Mouse (Mus musculus): ENCODE measurements around the gene Dgkd. TPM values are rescaled to one million over a fixed set of nuclear protein-coding genes. Genes with fewer than 3 reads are reported as not detected.

Gene Dgkd
- polyA plus RNA-seq, 1 experiment from 2014 or later, result 57.7 TPM

GRCm38 (mm10) chr1:87935095-87935494 lies 82.0 kb downstream of the Dgkd start:
- no peaks in the 10 kb centered on the region for H3K27me3 ChIP-seq (replicated peaks; ENCODE audit: control insufficient read depth, insufficient read depth, low read length)
- H3K36me3 ChIP-seq (ENCODE audit: control insufficient read depth, insufficient read depth), result peaks cover 12% of the 10 kb centered on the region; the same call in 1 of the 2 replicates
- no peaks in the 10 kb centered on the region for H3K4me1 ChIP-seq (replicated peaks; ENCODE audit: control insufficient read depth, insufficient read depth, low read length)
- no peak overlapping the region for H3K4me2 ChIP-seq (ENCODE audit: low read length)
- no peaks in the 10 kb centered on the region for H3K9me3 ChIP-seq (ENCODE audit: control insufficient read depth, low read length)
- no peak overlapping the region for H3K4me3 ChIP-seq (replicated peaks; ENCODE audit: low read length)
- no peak for ATAC-seq
- no peak overlapping the region for H3K27ac ChIP-seq (ENCODE audit: low read length)
- no peak overlapping the region for H3K9ac ChIP-seq (replicated peaks; ENCODE audit: low read depth, low read length)
- WGBS, result 89% methylated on average over 9 of the region's 9 CpGs

GRCm38 (mm10) chr1:87935546-87935945 lies 82.5 kb downstream of the Dgkd start:
- no peak overlapping the region for H3K4me3 ChIP-seq (replicated peaks; ENCODE audit: low read length)
- H3K9me3 ChIP-seq (ENCODE audit: control insufficient read depth, low read length), result no peaks in the 10 kb centered on the region
- no peak for ATAC-seq
- WGBS, result 95% methylated on average over 2 of the region's 2 CpGs
- no peak overlapping the region for H3K4me2 ChIP-seq (ENCODE audit: low read length)
- no peak overlapping the region for H3K9ac ChIP-seq (replicated peaks; ENCODE audit: low read depth, low read length)
- H3K4me1 ChIP-seq (replicated peaks; ENCODE audit: control insufficient read depth, insufficient read depth, low read length), result no peaks in the 10 kb centered on the region
- peaks cover 12% of the 10 kb centered on the region; the same call in 1 of the 2 replicates for H3K36me3 ChIP-seq (ENCODE audit: control insufficient read depth, insufficient read depth)
- H3K27me3 ChIP-seq (replicated peaks; ENCODE audit: control insufficient read depth, insufficient read depth, low read length), result no peaks in the 10 kb centered on the region
- no peak overlapping the region for H3K27ac ChIP-seq (ENCODE audit: low read length)

DNA sequence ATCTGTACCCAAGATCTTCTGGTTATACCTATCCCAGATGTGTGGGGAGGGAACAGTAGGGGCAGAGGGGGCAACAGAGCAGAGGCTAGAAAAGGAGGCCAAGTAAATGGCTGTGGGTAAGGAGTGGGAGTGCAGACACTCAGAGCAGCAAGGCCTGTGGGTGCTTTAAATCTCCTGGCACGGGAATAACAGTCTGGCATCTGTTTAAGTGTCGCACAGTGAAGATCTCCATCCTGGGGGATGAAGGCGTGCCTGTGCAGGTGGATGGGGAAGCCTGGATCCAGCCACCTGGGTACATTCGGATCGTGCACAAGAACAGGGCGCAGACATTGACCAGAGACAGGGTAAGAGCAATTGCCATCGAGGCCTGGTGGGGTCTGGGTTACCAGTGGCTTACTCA lies 83.0 kb downstream of the Dgkd start:
- no peaks in the 10 kb centered on the region for H3K27me3 ChIP-seq (replicated peaks; ENCODE audit: control insufficient read depth, insufficient read depth, low read length)
- no peak overlapping the region for H3K27ac ChIP-seq (ENCODE audit: low read length)
- WGBS, result 93% methylated on average over 7 of the region's 7 CpGs
- peaks cover 12% of the 10 kb centered on the region; the same call in 1 of the 2 replicates for H3K36me3 ChIP-seq (ENCODE audit: control insufficient read depth, insufficient read depth)
- no peak overlapping the region for H3K9ac ChIP-seq (replicated peaks; ENCODE audit: low read depth, low read length)
- no peaks in the 10 kb centered on the region for H3K4me1 ChIP-seq (replicated peaks; ENCODE audit: control insufficient read depth, insufficient read depth, low read length)
- no peak for ATAC-seq
- H3K4me2 ChIP-seq (ENCODE audit: low read length), result no peak overlapping the region
- H3K9me3 ChIP-seq (ENCODE audit: control insufficient read depth, low read length), result no peaks in the 10 kb centered on the region
- no peak overlapping the region for H3K4me3 ChIP-seq (replicated peaks; ENCODE audit: low read length)

- Histone ChIP-seq H3K9me3 (ENCODE audit: control insufficient read depth, low read length) (no peaks in the 10 kb centered on the region), H3K4me3 (replicated peaks; ENCODE audit: low read length) (no peak overlapping the region), H3K4me1 (replicated peaks; ENCODE audit: control insufficient read depth, insufficient read depth, low read length) (no peaks in the 10 kb centered on the region), H3K27ac (ENCODE audit: low read length) (no peak overlapping the region), H3K4me2 (ENCODE audit: low read length) (no peak overlapping the region), H3K36me3 (ENCODE audit: control insufficient read depth, insufficient read depth) (peaks cover 16% of the 10 kb centered on the region), H3K9ac (replicated peaks; ENCODE audit: low read depth, low read length) (no peak overlapping the region), H3K27me3 (replicated peaks; ENCODE audit: control insufficient read depth, insufficient read depth, low read length) (no peaks in the 10 kb centered on the region)
- ATAC-seq, result no peak
- 53% methylated on average over 2 of the region's 2 CpGs for WGBS
Measured at GRCm38 (mm10) chr1:87936516-87936915, 83.4 kb downstream of the Dgkd start.

- Histone ChIP-seq H3K4me1 (replicated peaks; ENCODE audit: control insufficient read depth, insufficient read depth, low read length) (no peaks in the 10 kb centered on the region), H3K27me3 (replicated peaks; ENCODE audit: control insufficient read depth, insufficient read depth, low read length) (no peaks in the 10 kb centered on the region), H3K9me3 (ENCODE audit: control insufficient read depth, low read length) (no peaks in the 10 kb centered on the region), H3K27ac (ENCODE audit: low read length) (no peak overlapping the region), H3K4me2 (ENCODE audit: low read length) (no peak overlapping the region), H3K9ac (replicated peaks; ENCODE audit: low read depth, low read length) (no peak overlapping the region), H3K4me3 (replicated peaks; ENCODE audit: low read length) (no peak overlapping the region), H3K36me3 (ENCODE audit: control insufficient read depth, insufficient read depth) (peaks cover 34% of the 10 kb centered on the region)
- WGBS, result 90% methylated on average over 1 of the region's 1 CpGs
- no peak for ATAC-seq
Measured at GRCm38 (mm10) chr1:87941765-87942164, 88.7 kb downstream of the Dgkd start.

DNA sequence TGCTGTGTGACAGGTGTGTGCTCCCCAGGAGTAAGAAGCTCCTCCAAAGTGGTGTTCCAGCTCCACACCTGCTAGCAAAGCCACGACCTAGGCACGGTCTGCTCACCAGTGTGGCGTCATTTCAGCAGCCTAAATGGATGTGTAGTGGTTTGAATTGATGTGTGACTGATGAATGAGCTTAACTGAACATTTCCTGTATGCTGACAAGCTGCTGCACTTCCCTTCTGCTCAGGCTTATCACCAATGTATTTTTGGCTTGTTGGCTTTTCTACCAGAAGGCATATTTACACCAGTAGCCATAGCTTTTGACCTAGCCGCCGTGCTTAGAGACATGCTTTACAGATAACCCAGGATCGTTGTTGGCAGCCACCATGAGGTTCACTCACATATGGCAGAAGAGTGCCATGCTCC lies 94.6 kb downstream of the Dgkd start:
- H3K9me3 ChIP-seq (ENCODE audit: control insufficient read depth, low read length), result no peaks in the 10 kb centered on the region
- no peaks in the 10 kb centered on the region for H3K27me3 ChIP-seq (replicated peaks; ENCODE audit: control insufficient read depth, insufficient read depth, low read length)
- WGBS, result 92% methylated on average over 6 of the region's 6 CpGs
- peaks cover 51% of the 10 kb centered on the region for H3K36me3 ChIP-seq (ENCODE audit: control insufficient read depth, insufficient read depth)
- H3K4me3 ChIP-seq (replicated peaks; ENCODE audit: low read length), result no peak overlapping the region
- ATAC-seq, result no peak
- H3K4me2 ChIP-seq (ENCODE audit: low read length), result no peak overlapping the region
- no peaks in the 10 kb centered on the region for H3K4me1 ChIP-seq (replicated peaks; ENCODE audit: control insufficient read depth, insufficient read depth, low read length)
- H3K27ac ChIP-seq (ENCODE audit: low read length), result no peak overlapping the region
- no peak overlapping the region for H3K9ac ChIP-seq (replicated peaks; ENCODE audit: low read depth, low read length)

GRCm38 (mm10) chr1:87951641-87952040 lies 98.6 kb downstream of the Dgkd start:
- peaks cover 44% of the 10 kb centered on the region for H3K36me3 ChIP-seq (ENCODE audit: control insufficient read depth, insufficient read depth)
- WGBS, result 86% methylated on average over 3 of the region's 3 CpGs
- H3K27ac ChIP-seq (ENCODE audit: low read length), result no peak overlapping the region
- H3K9ac ChIP-seq (replicated peaks; ENCODE audit: low read depth, low read length), result no peak overlapping the region
- no peaks in the 10 kb centered on the region for H3K27me3 ChIP-seq (replicated peaks; ENCODE audit: control insufficient read depth, insufficient read depth, low read length)
- no peak overlapping the region for H3K4me3 ChIP-seq (replicated peaks; ENCODE audit: low read length)
- no peaks in the 10 kb centered on the region for H3K9me3 ChIP-seq (ENCODE audit: control insufficient read depth, low read length)
- H3K4me2 ChIP-seq (ENCODE audit: low read length), result no peak overlapping the region
- ATAC-seq, result no peak
- H3K4me1 ChIP-seq (replicated peaks; ENCODE audit: control insufficient read depth, insufficient read depth, low read length), result no peaks in the 10 kb centered on the region

GRCm38 (mm10) chr1:87953073-87953472 lies 100.0 kb downstream of the Dgkd start:
- H3K27ac ChIP-seq (ENCODE audit: low read length), result no peak overlapping the region
- no peak overlapping the region for H3K4me2 ChIP-seq (ENCODE audit: low read length)
- 81% methylated on average over 3 of the region's 3 CpGs for WGBS
- H3K9ac ChIP-seq (replicated peaks; ENCODE audit: low read depth, low read length), result no peak overlapping the region
- H3K4me1 ChIP-seq (replicated peaks; ENCODE audit: control insufficient read depth, insufficient read depth, low read length), result no peaks in the 10 kb centered on the region
- no peak overlapping the region for H3K4me3 ChIP-seq (replicated peaks; ENCODE audit: low read length)
- no peak for ATAC-seq
- no peaks in the 10 kb centered on the region for H3K9me3 ChIP-seq (ENCODE audit: control insufficient read depth, low read length)
- H3K36me3 ChIP-seq (ENCODE audit: control insufficient read depth, insufficient read depth), result peaks cover 44% of the 10 kb centered on the region
- H3K27me3 ChIP-seq (replicated peaks; ENCODE audit: control insufficient read depth, insufficient read depth, low read length), result no peaks in the 10 kb centered on the region

DNA sequence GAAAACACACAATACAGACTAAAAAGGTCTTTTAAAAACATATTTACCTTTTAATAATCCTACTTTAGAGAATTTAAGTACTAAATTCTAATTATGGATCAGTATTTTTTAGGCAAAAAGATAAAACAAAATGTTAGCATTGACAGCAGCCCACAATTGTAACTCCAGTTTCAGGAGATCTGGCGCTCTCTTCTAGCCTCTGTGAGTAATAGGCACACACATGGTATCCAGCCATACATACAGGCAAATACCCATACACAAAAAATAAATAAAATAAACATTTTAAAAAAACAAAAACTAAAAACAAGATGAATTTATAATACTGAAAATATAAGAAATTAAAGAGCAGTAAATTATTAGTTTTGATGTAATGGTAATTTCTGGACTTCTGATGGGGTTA lies 105.8 kb downstream of the Dgkd start:
- Histone ChIP-seq H3K4me1 (replicated peaks; ENCODE audit: control insufficient read depth, insufficient read depth, low read length) (no peaks in the 10 kb centered on the region), H3K9ac (replicated peaks; ENCODE audit: low read depth, low read length) (no peak overlapping the region), H3K27ac (ENCODE audit: low read length) (no peak overlapping the region), H3K4me2 (ENCODE audit: low read length) (no peak overlapping the region), H3K27me3 (replicated peaks; ENCODE audit: control insufficient read depth, insufficient read depth, low read length) (no peaks in the 10 kb centered on the region), H3K4me3 (replicated peaks; ENCODE audit: low read length) (no peak overlapping the region), H3K9me3 (ENCODE audit: control insufficient read depth, low read length) (no peaks in the 10 kb centered on the region), H3K36me3 (ENCODE audit: control insufficient read depth, insufficient read depth) (peaks cover 28% of the 10 kb centered on the region)
- 100% methylated on average over 1 of the region's 1 CpGs for WGBS
- ATAC-seq, result no peak

- H3K4me3 ChIP-seq (replicated peaks; ENCODE audit: low read length), result no peak overlapping the region
- H3K9ac ChIP-seq (replicated peaks; ENCODE audit: low read depth, low read length), result no peak overlapping the region
- H3K9me3 ChIP-seq (ENCODE audit: control insufficient read depth, low read length), result no peaks in the 10 kb centered on the region
- 90% methylated on average over 4 of the region's 4 CpGs for WGBS
- ATAC-seq, result no peak
- no peak overlapping the region for H3K27ac ChIP-seq (ENCODE audit: low read length)
- no peaks in the 10 kb centered on the region for H3K27me3 ChIP-seq (replicated peaks; ENCODE audit: control insufficient read depth, insufficient read depth, low read length)
- H3K4me1 ChIP-seq (replicated peaks; ENCODE audit: control insufficient read depth, insufficient read depth, low read length), result no peaks in the 10 kb centered on the region
- H3K4me2 ChIP-seq (ENCODE audit: low read length), result no peak overlapping the region
- peaks cover 34% of the 10 kb centered on the region for H3K36me3 ChIP-seq (ENCODE audit: control insufficient read depth, insufficient read depth)
Measured at GRCm38 (mm10) chr1:87959532-87959931, 106.4 kb downstream of the Dgkd start.

Measured in forebrain, embryonic 16.5 days (tissue).